Mouse (Mus musculus): ENCODE measurements around the gene Gm11172. TPM values are rescaled to one million over a fixed set of nuclear protein-coding genes. Genes with fewer than 3 reads are reported as not detected.
"Not testable (repeated sequence)": the region's sequence is repeated elsewhere in the genome, so short reads cannot be mapped to it uniquely, and the experiment has no call there.

Gm11172 gene
- polyA plus RNA-seq, 1 experiment from 2014 or later = not detected

DNA sequence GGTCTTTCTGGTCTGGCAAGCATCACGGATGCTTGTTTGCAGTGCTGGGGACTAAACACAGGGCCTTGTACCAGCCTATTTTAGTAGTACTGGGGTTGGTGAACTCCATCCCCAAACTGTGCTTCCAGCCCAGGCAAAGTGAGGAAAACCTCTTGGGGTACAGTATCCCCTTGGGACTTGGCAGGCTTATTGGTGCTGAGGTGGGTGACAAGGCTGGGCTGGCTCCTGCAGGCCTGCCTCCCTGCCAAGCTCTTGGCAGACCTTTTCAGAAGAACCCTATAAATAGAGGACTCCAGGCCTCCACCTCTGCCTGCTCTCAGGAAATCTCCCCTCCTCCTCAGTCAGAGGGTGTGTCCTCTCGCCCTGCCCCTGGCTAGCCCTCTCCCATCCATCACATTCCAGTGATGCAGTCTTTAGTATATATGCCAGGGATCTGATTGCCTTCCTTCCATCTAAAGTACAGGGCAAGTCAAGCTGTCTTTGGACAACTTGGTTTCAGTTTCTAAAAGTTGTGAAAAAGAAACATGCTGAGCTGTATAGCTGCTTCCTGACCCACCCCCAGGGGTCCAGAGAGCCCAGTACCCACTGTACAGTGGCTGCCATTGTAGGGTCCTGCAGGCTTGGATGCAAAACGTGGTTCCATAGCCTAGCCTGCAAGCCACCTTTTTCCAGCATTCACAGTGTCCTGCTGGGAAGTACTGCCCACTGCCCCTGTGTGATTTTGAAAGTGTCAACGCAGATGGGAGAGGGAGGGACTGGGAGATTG lies 25.8 kb upstream of the Gm11172 start:
- no peak for ATAC-seq (replicated peaks; ENCODE audit: low FRiP score)
- Histone ChIP-seq H3K4me3 (replicated peaks) (no peak overlapping the region), H3K36me3 (no peaks in the 10 kb centered on the region), H3K27ac (peak overlapping the region; percentile 99), H3K9ac (no peak overlapping the region), H3K27me3 (no peaks in the 10 kb centered on the region), H3K9me3 (replicated peaks) (no peaks in the 10 kb centered on the region), H3K4me1 (peaks cover 54% of the 10 kb centered on the region), H3K4me2 (peak overlapping the region; percentile 97; the same call in 1 of the 2 replicates)
- 55% methylated on average over 4 of the region's 4 CpGs for WGBS

DNA sequence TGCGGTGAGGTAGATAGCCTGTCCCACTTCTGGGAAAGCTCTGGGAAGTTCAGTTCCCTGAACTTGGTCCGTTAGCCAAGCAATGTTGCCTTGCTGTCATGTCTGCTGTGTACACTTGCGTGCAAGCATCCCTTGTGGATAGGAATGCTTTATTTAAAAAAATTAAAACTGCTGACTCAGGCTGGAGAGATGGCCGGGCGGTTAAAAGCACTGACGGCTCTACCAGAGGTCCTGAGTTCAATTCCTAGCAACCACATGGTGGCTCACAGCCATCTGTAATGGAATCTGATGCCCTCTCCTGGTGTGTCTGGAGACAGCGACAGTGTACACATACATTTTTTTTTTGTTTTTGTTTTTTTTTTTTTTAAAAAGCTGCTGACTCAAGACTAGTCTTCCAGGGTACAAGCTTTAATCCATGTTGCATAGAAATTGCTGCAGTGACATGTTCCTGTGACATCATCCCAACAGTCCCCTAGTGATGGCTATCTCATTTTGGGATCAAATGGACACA lies 25.1 kb upstream of the Gm11172 start:
- ATAC-seq (replicated peaks; ENCODE audit: low FRiP score) = no peak
- Histone ChIP-seq H3K27ac (peak overlapping the region; percentile 45; the same call in 1 of the 2 replicates), H3K9me3 (replicated peaks) (no peaks in the 10 kb centered on the region), H3K4me3 (replicated peaks) (no peak overlapping the region), H3K9ac (no peak overlapping the region), H3K4me1 (peaks cover 47% of the 10 kb centered on the region), H3K4me2 (no peak overlapping the region), H3K27me3 (no peaks in the 10 kb centered on the region), H3K36me3 (no peaks in the 10 kb centered on the region)
- 81% methylated on average over 7 of the region's 7 CpGs for WGBS

DNA sequence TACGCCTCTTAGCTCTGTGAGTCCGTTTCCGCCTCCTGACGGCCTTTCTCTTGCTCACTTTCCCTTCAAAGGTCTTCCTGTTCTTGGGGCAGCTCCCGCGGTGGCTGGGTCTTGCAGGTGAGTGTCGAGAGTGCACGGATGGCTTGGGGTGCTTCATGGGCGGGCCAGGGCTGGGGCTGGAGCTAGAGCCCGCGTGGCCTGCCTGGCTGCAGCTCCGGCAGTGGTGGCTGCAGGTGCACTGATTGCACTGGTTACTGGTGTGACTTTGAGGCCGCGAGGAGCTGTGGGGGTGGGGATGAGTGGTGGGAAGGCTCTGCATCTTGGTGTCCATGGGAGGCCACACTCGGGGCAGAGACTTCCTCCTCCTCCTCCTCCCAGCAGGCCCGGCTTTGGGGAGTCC lies 24.4 kb upstream of the Gm11172 start, which contains the start of gene Tnp2:
Gene Tnp2 (minus strand): TSS at position 390 of the 400 bp plus-strand sequence.
- WGBS = 42% methylated on average over 16 of the region's 16 CpGs
- H3K9me3 ChIP-seq (replicated peaks) = no peaks in the 10 kb centered on the region
- no peak for ATAC-seq (replicated peaks; ENCODE audit: low FRiP score)

DNA sequence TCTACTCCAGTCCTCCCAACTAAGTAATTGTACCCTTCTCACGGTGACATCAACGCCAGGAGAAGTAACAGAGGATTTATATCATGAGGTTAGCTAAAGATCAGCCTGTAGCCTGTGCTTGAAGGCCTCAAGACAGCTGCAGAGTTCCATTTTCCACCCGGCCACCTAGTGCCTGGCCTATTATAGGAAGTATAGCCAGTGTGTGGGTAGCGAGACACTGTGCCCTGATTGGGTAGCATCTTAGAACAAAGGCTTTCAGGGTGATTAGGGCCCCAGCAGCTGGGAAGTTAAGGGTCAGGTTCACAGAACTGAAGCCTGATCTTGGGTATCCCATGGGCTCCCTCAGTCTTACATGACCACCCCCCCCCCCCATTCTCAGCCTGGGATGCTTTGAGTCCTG lies 23.8 kb upstream of the Gm11172 start:
- H3K4me1 ChIP-seq = peaks cover 36% of the 10 kb centered on the region
- H3K4me3 ChIP-seq (replicated peaks) = no peak overlapping the region
- H3K9ac ChIP-seq = no peak overlapping the region
- WGBS = 52% methylated on average over 4 of the region's 4 CpGs
- no peaks in the 10 kb centered on the region for H3K27me3 ChIP-seq
- no peaks in the 10 kb centered on the region for H3K36me3 ChIP-seq
- H3K27ac ChIP-seq = no peak overlapping the region
- H3K4me2 ChIP-seq = no peak overlapping the region
- ATAC-seq (replicated peaks; ENCODE audit: low FRiP score) = no peak
- no peaks in the 10 kb centered on the region for H3K9me3 ChIP-seq (replicated peaks)

More for the DNA sequence above, 24.4 kb upstream of the Gm11172 start, which contains the start of gene Tnp2:
- no peak within 1 kb of the TSS for H3K9ac ChIP-seq
- no peak within 1 kb of the TSS for H3K4me2 ChIP-seq
- H3K27me3 ChIP-seq = no peaks in the 10 kb centered on the region
- H3K36me3 ChIP-seq = no peaks in the 10 kb centered on the region
- H3K4me1 ChIP-seq = peaks cover 41% of the 10 kb centered on the region
- no peak within 1 kb of the TSS for H3K4me3 ChIP-seq (replicated peaks)
- H3K27ac ChIP-seq = peak within 1 kb of the TSS; percentile 45; the same call in 1 of the 2 replicates

DNA sequence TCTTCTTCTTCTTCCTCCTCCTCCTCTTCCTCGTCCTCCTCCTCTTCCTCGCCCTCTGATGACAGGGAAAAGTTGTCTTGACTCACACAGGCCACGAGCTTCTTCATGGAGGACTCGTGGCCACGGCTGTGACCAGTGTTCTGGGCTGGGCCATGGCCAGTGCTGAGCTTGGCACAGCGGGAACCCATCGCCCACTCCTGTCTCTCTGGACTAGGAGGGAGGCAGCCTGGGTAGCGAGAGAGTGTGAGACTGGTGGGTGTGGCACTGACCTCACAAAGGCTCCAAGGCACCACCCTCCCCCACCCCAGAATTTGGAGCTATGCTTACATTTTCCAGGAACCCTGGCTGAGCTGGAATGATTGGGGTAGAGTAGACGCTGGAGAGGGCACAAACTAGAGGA lies 22.0 kb upstream of the Gm11172 start, which contains the start of gene Prm3:
Gene Prm3 (minus strand): TSS at position 213 of the 400 bp plus-strand sequence.
- Histone ChIP-seq H3K36me3 (no peaks in the 10 kb centered on the region), H3K4me2 (no peak within 1 kb of the TSS), H3K27me3 (peaks cover 11% of the 10 kb centered on the region), H3K4me1 (peaks cover 25% of the 10 kb centered on the region), H3K4me3 (replicated peaks) (no peak within 1 kb of the TSS), H3K9ac (no peak within 1 kb of the TSS), H3K9me3 (replicated peaks) (no peaks in the 10 kb centered on the region), H3K27ac (no peak within 1 kb of the TSS)
- ATAC-seq (replicated peaks; ENCODE audit: low FRiP score) = no peak
- WGBS = 81% methylated on average over 9 of the region's 9 CpGs

DNA sequence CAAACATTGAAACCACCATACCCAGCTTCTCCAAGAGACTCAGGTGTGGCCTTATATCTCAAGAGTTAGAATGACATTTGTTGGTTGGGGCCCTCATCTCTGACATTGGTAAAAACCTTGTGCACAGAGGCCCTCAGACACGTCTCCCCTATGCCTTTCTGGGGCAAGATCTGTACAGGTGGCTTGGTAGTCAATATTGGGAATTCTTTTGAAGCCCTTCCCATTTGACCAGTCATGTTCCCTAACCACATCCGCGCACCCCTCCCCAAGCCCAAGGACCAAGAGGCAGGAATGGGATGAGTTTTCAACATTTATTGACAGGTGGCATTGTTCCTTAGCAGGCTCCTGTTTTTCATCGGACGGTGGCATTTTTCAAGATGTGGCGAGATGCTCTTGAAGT lies 16.7 kb upstream of the Gm11172 start, which contains the start of gene Prm2:
Gene Prm2 (minus strand): TSS at position 101 of the 400 bp plus-strand sequence.
- WGBS = 83% methylated on average over 6 of the region's 6 CpGs
- ATAC-seq (replicated peaks; ENCODE audit: low FRiP score) = no peak
- H3K4me2 ChIP-seq = no peak within 1 kb of the TSS
- H3K36me3 ChIP-seq = no peaks in the 10 kb centered on the region
- H3K9me3 ChIP-seq (replicated peaks) = no peaks in the 10 kb centered on the region
- no peak within 1 kb of the TSS for H3K27ac ChIP-seq
- H3K4me3 ChIP-seq (replicated peaks) = no peak within 1 kb of the TSS
- H3K4me1 ChIP-seq = no peaks in the 10 kb centered on the region
- peaks cover 29% of the 10 kb centered on the region for H3K27me3 ChIP-seq
- H3K9ac ChIP-seq = no peak within 1 kb of the TSS

DNA sequence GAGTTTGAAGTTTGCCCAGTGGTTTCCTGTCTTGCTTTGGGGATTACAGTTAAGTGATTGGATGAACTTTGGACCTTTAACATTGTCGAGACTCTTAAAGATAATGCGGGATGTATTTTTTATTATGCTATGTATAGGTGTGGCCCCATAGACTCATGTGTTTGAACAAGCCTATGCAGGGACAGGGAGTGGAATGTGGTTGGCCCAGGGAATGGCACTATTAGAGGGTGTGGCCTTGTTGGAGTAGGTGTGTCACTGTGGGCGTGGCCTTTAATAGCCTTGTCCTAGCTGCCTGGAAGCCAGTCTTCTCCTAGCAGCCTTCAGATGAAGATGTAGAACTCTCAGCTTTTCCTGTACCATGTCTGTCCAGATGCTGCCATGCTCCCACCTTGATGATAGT lies 10.3 kb upstream of the Gm11172 start:
- H3K4me2 ChIP-seq; H3K4me3 ChIP-seq (replicated peaks); H3K36me3 ChIP-seq; H3K27ac ChIP-seq; H3K9ac ChIP-seq; H3K27me3 ChIP-seq; H3K9me3 ChIP-seq (replicated peaks); ATAC-seq (replicated peaks; ENCODE audit: low FRiP score); H3K4me1 ChIP-seq: not testable (repeated sequence)
- WGBS = 87% methylated on average over 3 of the region's 3 CpGs

DNA sequence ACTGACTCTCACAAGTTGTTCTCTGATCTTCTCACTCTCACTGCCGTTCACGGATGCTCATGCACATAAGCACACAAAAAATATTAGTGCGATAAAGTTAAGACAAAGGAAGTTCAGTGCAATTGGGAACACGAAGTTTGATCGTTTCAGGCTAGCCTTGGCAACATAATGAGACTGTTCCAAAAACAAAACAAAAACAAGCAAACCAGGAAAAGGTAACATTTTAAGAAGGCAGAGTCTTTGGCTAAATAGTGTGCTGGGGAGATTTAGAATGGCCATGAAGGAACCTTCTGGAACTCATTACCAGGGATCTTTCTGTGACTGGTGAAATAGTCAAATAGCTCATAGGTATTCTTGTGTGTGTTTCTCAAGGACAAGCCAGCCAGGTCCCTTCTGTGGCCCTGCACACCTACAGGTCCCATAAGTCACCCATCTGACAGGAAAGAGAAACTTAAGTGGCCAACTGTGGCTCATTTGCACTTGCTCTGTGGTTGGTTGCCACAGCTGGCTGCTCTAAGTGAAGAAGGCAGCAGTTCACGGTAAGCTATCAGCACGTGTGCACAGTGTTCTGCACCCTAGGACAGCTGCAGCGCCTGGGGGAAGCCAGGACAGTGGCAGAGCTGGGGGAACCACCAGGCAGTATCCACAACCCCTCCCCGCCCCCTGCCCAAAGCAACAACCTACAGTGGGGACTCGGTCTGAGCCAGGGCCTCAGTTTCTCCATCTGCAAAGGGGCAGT lies 6.8 kb upstream of the Gm11172 start, which contains the start of gene Prm1:
Gene Prm1 (minus strand): TSS at position 51 of the 739 bp plus-strand sequence.
- no peak within 1 kb of the TSS for H3K9ac ChIP-seq
- 75% methylated on average over 10 of the region's 10 CpGs for WGBS
- H3K4me2 ChIP-seq = no peak within 1 kb of the TSS
- no peaks in the 10 kb centered on the region for H3K36me3 ChIP-seq
- no peak within 1 kb of the TSS for H3K4me3 ChIP-seq (replicated peaks)
- ATAC-seq (replicated peaks; ENCODE audit: low FRiP score) = no peak
- H3K27me3 ChIP-seq = no peaks in the 10 kb centered on the region
- H3K4me1 ChIP-seq = no peaks in the 10 kb centered on the region
- no peaks in the 10 kb centered on the region for H3K9me3 ChIP-seq (replicated peaks)
- H3K27ac ChIP-seq = no peak within 1 kb of the TSS

DNA sequence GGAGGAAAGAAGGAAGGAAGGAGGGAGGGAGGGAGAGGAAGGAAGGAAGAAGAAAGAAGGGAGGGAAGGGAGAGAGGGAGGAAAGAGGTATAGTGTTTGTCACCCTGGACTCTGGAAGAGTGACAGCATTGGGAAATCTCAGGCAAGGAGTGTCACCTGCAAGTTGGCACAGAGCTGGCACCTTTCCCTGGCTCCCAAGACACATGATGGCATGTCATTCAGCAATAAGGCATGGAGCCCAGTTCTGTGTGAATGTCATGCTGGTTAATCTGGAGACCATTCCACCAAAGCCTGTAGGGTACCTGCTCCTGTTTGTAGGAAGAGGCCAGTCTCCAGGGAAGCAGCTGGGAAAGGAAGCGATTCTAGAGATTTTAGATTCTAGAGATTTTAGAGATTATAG lies 2.3 kb upstream of the Gm11172 start:
- no peak for ATAC-seq (replicated peaks; ENCODE audit: low FRiP score)
- Histone ChIP-seq H3K27ac (no peak overlapping the region), H3K4me1 (0 out of 2 replicates have a peak, but pooled peaks cover 7% of the 10 kb centered on the region), H3K9me3 (replicated peaks) (no peaks in the 10 kb centered on the region), H3K4me2 (no peak overlapping the region), H3K27me3 (no peaks in the 10 kb centered on the region), H3K36me3 (no peaks in the 10 kb centered on the region), H3K9ac (no peak overlapping the region), H3K4me3 (replicated peaks) (no peak overlapping the region)
- 88% methylated on average over 1 of the region's 1 CpGs for WGBS

DNA sequence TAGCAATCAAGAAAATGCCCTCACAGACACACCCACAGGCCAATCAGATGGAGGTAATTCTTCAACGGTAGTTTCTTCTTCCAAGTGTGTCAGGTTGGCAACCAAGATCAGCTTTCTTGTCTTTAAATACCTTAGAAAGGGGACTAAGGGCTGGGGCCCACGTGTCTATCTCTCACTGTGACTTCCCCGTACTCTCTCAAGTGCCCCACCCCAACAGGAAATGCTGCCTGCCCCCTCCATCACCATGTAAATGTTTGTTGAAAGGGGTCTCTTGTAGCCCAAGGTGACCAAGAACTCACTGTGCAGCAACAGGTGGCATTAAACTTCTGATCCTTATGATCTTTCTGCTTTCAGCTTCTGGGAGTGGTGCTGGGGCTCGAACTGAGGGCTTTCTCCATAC lies 1.0 kb downstream of the Gm11172 start:
- H3K4me1 ChIP-seq = 0 out of 2 replicates have a peak, but pooled peaks cover 7% of the 10 kb centered on the region
- no peak overlapping the region for H3K4me2 ChIP-seq
- no peak overlapping the region for H3K27ac ChIP-seq
- 83% methylated on average over 4 of the region's 4 CpGs for WGBS
- H3K9ac ChIP-seq = no peak overlapping the region
- no peaks in the 10 kb centered on the region for H3K36me3 ChIP-seq
- H3K4me3 ChIP-seq (replicated peaks) = no peak overlapping the region
- H3K9me3 ChIP-seq (replicated peaks) = no peaks in the 10 kb centered on the region
- H3K27me3 ChIP-seq = no peaks in the 10 kb centered on the region
- ATAC-seq (replicated peaks; ENCODE audit: low FRiP score) = no peak

DNA sequence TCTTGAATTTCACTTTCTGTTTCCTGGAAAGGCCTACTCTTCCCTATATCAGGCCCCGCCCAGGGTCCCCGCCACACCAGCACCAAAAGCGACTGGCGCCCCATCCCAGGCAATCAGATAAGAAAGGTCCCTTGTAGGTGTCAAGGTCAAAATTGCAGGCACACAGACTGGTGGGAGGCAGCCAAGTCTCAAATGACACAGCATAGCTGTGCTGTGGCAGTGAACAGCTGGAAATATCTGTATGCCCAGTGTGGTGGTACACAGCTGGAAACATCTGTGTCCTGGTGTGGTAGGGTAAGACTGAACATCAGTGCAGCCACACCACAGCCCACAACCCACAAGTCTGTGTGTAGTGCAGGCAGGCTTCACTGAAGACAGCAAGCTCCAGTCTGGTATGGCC lies 2.1 kb downstream of the Gm11172 start:
- Histone ChIP-seq H3K4me1 (0 out of 2 replicates have a peak, but pooled peaks cover 7% of the 10 kb centered on the region), H3K36me3 (no peaks in the 10 kb centered on the region), H3K27me3 (no peaks in the 10 kb centered on the region), H3K9me3 (replicated peaks) (no peaks in the 10 kb centered on the region), H3K4me3 (replicated peaks) (no peak overlapping the region), H3K4me2 (no peak overlapping the region), H3K9ac (no peak overlapping the region), H3K27ac (no peak overlapping the region)
- WGBS = 55% methylated on average over 4 of the region's 4 CpGs
- peak; percentile 29; the same call in 1 of the 2 replicates for ATAC-seq (replicated peaks; ENCODE audit: low FRiP score)

All from kidney, embryonic 15.5 days (tissue).